Mouse (Mus musculus) liver, adult 2 months (tissue): ENCODE results near the gene Xpr1. TPM values are rescaled to one million over a fixed set of nuclear protein-coding genes. Genes with fewer than 3 reads are reported as not detected.

Source experiments
- DNase-seq: peaks from one replicate; pipeline ENCODE4 v3.0.0-alpha.2; 2011; ENCODE audit warnings: low read depth, low spot score; ENCODE audit errors: extremely low read depth
- H3K27ac ChIP-seq: fragments of 200-500 bp; replicated peaks from 2 replicates; pipeline ENCODE4 v1.5.1; 2012; ENCODE audit warnings: low read depth, mild to moderate bottlenecking, control low read depth, inconsistent platforms, low read length; ENCODE audit not compliant: insufficient read depth
- H3K27me3 ChIP-seq: fragments of 200-500 bp; 2 replicates; pipeline ENCODE4 v1.6.1; 2012; ENCODE audit warnings: mild to moderate bottlenecking, moderate library complexity, low read length, inconsistent platforms; ENCODE audit not compliant: control insufficient read depth, insufficient read depth
- H3K36me3 ChIP-seq: fragments of 200-500 bp; 2 replicates; pipeline ENCODE4 v1.6.1; 2012; ENCODE audit warnings: low read length, inconsistent platforms; ENCODE audit not compliant: control insufficient read depth, insufficient read depth
- H3K4me1 ChIP-seq: fragments of 200-500 bp; 2 replicates; pipeline ENCODE4 v1.6.1; 2011; ENCODE audit warnings: low read length; ENCODE audit not compliant: control insufficient read depth, insufficient read depth
- H3K4me3 ChIP-seq: fragments of 200-500 bp; 2 replicates; pipeline ENCODE4 v1.5.1; 2011; ENCODE audit warnings: low read depth, mild to moderate bottlenecking, control low read depth, low read length, moderate library complexity; ENCODE audit not compliant: insufficient read depth
- H3K79me2 ChIP-seq: fragments of 200-500 bp; 2 replicates; pipeline ENCODE4 v1.6.1; 2012; ENCODE audit warnings: inconsistent platforms, mild to moderate bottlenecking, low read length, moderate library complexity; ENCODE audit not compliant: control insufficient read depth, insufficient read depth
- H3K9ac ChIP-seq: fragments of 200-500 bp; 2 replicates; pipeline ENCODE4 v1.6.1; 2012; ENCODE audit warnings: low read depth, mild to moderate bottlenecking, control low read depth, inconsistent platforms, low read length
- CTCF ChIP-seq: fragments of 200-500 bp; IDR thresholded peaks from 2 replicates; pipeline ENCODE4 v1.5.1; 2011; ENCODE audit warnings: low read depth, low read length, control low read depth
- POLR2A ChIP-seq: fragments of 200-500 bp; IDR thresholded peaks from 2 replicates; pipeline ENCODE4 v1.6.1; 2011; ENCODE audit warnings: low read length, control low read depth; ENCODE audit not compliant: insufficient read depth; ENCODE audit errors: extremely low read depth
- WGBS: fragments of 180-500 bp; shearing (Covaris S2); methylation state at CpG from one replicate; pipeline ENCODE4 v1.1.7; 2018; 5-methylcytosine and 5-hydroxymethylcytosine counted together
- polyA plus RNA-seq: library from polyadenylated mRNA; depleted of rRNA; stranded (reverse); fragments of >200 nt; gene quantifications from 2 replicates; pipeline ENCODE4 v1.2.3, GENCODE M21; 2012
- total RNA-seq: library from RNA; depleted of rRNA; stranded (reverse); fragments of >200 nt; gene quantifications from 2 replicates; pipeline ENCODE4 v1.2.3, GENCODE M21; 2014

Xpr1 gene
- total and polyA plus RNA-seq, 2 experiments, result 5.4 to 17.1 TPM

DNA sequence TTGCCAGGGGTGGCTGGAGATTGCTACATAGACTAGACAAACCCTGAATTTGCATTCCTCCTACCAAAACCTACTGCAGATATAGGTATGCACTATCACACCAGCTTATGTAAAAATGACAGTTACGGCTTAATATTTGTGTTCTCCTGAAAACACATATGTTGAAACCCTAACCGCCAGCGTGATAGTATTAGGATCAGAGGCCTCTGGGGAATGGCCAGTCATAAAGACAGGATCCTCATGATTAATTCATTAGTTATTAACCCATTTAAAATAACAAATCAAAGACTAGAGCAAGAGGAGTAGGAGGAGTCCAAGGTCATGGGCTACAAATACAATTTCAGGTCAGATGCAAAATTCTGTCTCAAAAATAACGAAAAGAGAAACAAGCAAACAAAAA lies 50.8 kb downstream of the Xpr1 start:
- Histone ChIP-seq H3K4me1 (no peaks in the 10 kb centered on the region), H3K36me3 (no peaks in the 10 kb centered on the region), H3K27ac (no peak overlapping the region), H3K9ac (no peak overlapping the region), H3K79me2 (peaks cover 6% of the 10 kb centered on the region; the same call in 1 of the 2 replicates), H3K27me3 (no peaks in the 10 kb centered on the region), H3K4me3 (no peak overlapping the region)
- DNase-seq, result peak; percentile 41
- 69% methylated on average over 4 of the region's 4 CpGs for WGBS
- TF ChIP-seq CTCF, result no peak
- no peak for TF ChIP-seq POLR2A

DNA sequence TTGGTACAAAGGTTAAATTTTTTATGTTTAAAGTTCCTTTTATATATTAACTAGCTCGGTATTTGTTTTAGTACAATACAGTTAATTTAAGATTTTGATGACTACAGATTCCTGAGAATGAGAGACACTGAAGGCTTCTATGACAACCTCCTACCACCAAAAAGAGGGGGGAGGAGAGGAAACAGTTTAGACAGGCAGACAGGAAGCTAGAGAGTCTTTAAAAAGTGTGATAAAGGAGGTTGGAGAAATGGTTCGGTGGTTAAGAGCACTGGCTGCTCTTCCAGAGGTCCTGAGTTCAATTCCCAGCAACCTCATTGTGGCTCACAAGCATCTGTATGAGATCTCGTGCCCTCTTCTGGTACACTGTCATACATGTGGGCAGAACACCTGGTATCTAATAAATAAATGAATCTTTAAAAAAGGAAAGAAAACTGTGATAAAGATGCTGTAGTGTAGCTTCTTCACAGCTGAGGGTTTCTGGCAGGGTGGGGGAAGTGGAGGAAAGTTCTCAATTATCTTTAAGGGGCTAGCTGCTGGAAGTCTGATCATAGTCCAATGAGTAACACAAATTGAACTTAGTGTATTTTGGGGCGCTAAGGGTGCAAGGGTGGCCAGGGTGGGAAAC lies 55.6 kb downstream of the Xpr1 start:
- WGBS, result 78% methylated on average over 4 of the region's 4 CpGs
- Histone ChIP-seq H3K27me3 (no peaks in the 10 kb centered on the region), H3K27ac (no peak overlapping the region), H3K4me3 (no peak overlapping the region), H3K36me3 (no peaks in the 10 kb centered on the region), H3K4me1 (no peaks in the 10 kb centered on the region), H3K9ac (no peak overlapping the region), H3K79me2 (no peaks in the 10 kb centered on the region; the same call in 1 of the 2 replicates)
- DNase-seq, result no peak
- no peak for TF ChIP-seq CTCF
- no peak for TF ChIP-seq POLR2A

DNA sequence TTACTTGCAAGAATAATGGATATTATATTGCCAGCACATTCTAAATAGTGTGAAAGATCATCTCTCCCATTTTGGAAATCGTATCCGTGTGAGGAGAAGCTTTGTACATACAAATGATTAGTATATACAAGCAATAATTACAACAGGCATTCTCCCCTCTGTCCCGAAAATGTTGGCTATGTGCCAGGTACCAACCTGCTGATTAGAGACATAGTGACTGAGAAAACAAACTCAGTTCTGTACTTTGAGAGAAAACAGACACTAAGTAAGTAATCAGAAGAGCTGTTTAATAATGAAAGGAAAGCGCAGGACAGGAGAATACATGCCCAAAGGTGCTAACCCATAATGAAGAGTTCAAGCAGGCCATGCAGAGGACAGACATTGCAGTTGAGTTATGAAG lies 64.1 kb downstream of the Xpr1 start:
- Histone ChIP-seq H3K4me3 (no peak overlapping the region), H3K27me3 (no peaks in the 10 kb centered on the region), H3K36me3 (no peaks in the 10 kb centered on the region), H3K9ac (no peak overlapping the region), H3K27ac (no peak overlapping the region), H3K79me2 (no peaks in the 10 kb centered on the region; the same call in 1 of the 2 replicates), H3K4me1 (peaks cover 5% of the 10 kb centered on the region; the same call in 1 of the 2 replicates)
- peak; percentile 49 for DNase-seq
- no peak for TF ChIP-seq CTCF
- no peak for TF ChIP-seq POLR2A
- WGBS, result 45% methylated on average over 4 of the region's 4 CpGs

DNA sequence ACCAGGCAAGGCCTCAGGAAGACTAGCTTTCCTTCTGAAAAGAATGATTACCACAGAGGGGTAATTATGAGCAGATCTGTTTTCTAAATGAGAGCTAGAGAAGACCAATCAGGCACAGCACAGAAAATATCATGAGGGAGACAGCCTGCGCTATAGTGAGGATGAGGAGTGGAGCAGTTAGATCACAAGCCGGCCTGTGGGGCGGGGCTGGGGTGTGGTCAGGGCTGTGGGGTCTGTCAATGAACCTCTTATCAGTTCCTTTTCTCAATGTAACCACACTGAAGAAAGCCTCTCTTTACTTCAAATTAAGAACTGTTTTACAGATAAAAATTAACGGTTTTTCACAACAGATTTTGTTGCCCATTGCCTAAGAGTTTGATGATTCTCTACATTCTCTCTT lies 65.7 kb downstream of the Xpr1 start:
- no peak for DNase-seq
- Histone ChIP-seq H3K9ac (no peak overlapping the region), H3K4me1 (peaks cover 5% of the 10 kb centered on the region; the same call in 1 of the 2 replicates), H3K79me2 (no peaks in the 10 kb centered on the region; the same call in 1 of the 2 replicates), H3K36me3 (no peaks in the 10 kb centered on the region), H3K27me3 (no peaks in the 10 kb centered on the region), H3K27ac (no peak overlapping the region), H3K4me3 (no peak overlapping the region)
- WGBS, result 94% methylated on average over 4 of the region's 4 CpGs
- no peak for TF ChIP-seq CTCF
- TF ChIP-seq POLR2A, result no peak

DNA sequence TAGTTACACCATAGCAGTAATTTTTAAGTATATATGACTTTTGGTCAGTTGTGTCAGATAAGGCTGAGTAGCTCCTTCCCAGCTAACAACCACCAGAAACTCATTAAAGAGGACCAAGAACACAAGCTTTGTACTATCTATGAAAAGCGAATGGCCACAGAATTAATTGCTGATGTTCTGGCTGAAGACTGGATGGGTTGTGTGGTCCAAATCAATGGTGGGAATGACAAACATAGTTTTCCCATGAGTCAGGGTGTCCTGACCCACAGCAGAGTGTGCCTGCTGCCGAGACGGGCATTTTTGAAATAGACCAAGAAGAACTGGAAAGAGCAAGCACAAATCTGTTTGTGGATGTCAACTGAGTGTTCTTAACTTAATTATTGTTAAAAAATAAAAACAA lies 68.7 kb downstream of the Xpr1 start:
- Histone ChIP-seq H3K27me3 (no peaks in the 10 kb centered on the region), H3K36me3 (no peaks in the 10 kb centered on the region), H3K9ac (no peak overlapping the region), H3K4me3 (no peak overlapping the region), H3K4me1 (peaks cover 3% of the 10 kb centered on the region; the same call in 1 of the 2 replicates), H3K79me2 (no peaks in the 10 kb centered on the region; the same call in 1 of the 2 replicates), H3K27ac (no peak overlapping the region)
- no peak for DNase-seq
- 88% methylated on average over 3 of the region's 3 CpGs for WGBS
- TF ChIP-seq POLR2A, result no peak
- TF ChIP-seq CTCF, result no peak

DNA sequence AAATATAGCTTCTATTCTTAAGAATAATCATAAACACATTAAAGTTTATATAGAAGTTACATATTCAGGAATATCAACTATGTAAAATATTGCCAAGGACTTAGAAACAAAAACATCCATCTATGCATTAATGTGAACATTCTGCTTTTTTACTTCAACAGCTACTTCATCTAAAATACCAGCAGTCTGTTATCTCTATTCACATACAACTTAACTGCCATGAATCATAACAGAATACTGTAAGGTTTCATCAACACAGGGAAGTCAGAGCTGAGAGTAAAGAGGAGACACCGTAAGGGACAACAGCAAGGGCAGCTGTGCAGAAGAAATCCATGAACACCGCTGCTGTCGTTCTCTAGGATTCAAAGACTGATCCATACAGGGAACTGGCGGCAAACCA lies 69.9 kb downstream of the Xpr1 start:
- no peak for DNase-seq
- Histone ChIP-seq H3K27ac (no peak overlapping the region), H3K4me1 (peaks cover 2% of the 10 kb centered on the region; the same call in 1 of the 2 replicates), H3K36me3 (no peaks in the 10 kb centered on the region), H3K27me3 (no peaks in the 10 kb centered on the region), H3K79me2 (no peaks in the 10 kb centered on the region; the same call in 1 of the 2 replicates), H3K4me3 (no peak overlapping the region), H3K9ac (no peak overlapping the region)
- WGBS, result 91% methylated on average over 4 of the region's 4 CpGs
- TF ChIP-seq CTCF, result no peak
- no peak for TF ChIP-seq POLR2A
